ENCODE assay signal across 8 mouse cellular contexts in genomic region chr13:93939363-93940127, GRCm38 (mm10).
DNase-seq lines count a peak whose midpoint lies in the region; ATAC-seq and TF ChIP-seq lines count a peak whose summit lies in the region.

No protein-coding gene starts in this region.

- ATAC-seq in heart, embryonic 13.5 days (ENCODE audit: extremely low read depth, insufficient number of reproducible peaks, low FRiP score, low TSS enrichment), result no peak
- ATAC-seq in liver, postnatal 0 days, result peak; percentile 48
- ATAC-seq in forebrain, embryonic 15.5 days (replicated peaks), result no peak

- no peaks in the 10 kb centered on the region for H3K27me3 ChIP-seq in heart, embryonic 13.5 days (replicated peaks)
- no peaks in the 10 kb centered on the region for H3K27me3 ChIP-seq in liver, postnatal 0 days (ENCODE audit: insufficient read depth, low read length)
- no peaks in the 10 kb centered on the region for H3K27me3 ChIP-seq in forebrain, embryonic 15.5 days

- no peaks in the 10 kb centered on the region for H3K9me3 ChIP-seq in heart, embryonic 13.5 days
- no peaks in the 10 kb centered on the region for H3K9me3 ChIP-seq in liver, postnatal 0 days (ENCODE audit: low read length)
- no peaks in the 10 kb centered on the region for H3K9me3 ChIP-seq in forebrain, embryonic 15.5 days

- no peak overlapping the region for H3K4me3 ChIP-seq in heart, embryonic 13.5 days
- no peak overlapping the region for H3K4me3 ChIP-seq in liver, postnatal 0 days (ENCODE audit: low read depth, low read length)
- no peak overlapping the region for H3K4me3 ChIP-seq in left cerebral cortex, adult 2 months
- no peak overlapping the region for H3K4me3 ChIP-seq in forebrain, embryonic 15.5 days

- no peak overlapping the region for H3K9ac ChIP-seq in heart, embryonic 13.5 days
- H3K9ac ChIP-seq in liver, postnatal 0 days (replicated peaks), result no peak overlapping the region
- no peak overlapping the region for H3K9ac ChIP-seq in forebrain, embryonic 15.5 days (replicated peaks)

- WGBS in heart, embryonic 13.5 days, result 43% methylated on average over 6 of the region's 6 CpGs
- WGBS in liver, postnatal 0 days (ENCODE audit: insufficient replicate concordance), result 22% methylated on average over 6 of the region's 6 CpGs
- WGBS in forebrain, embryonic 15.5 days, result 76% methylated on average over 6 of the region's 6 CpGs

- intact Hi-C loops in left cerebral cortex, adult 2 months (cut with DNase I), result no loop called here

- H3K36me3 ChIP-seq in heart, embryonic 13.5 days, result no peaks in the 10 kb centered on the region
- no peaks in the 10 kb centered on the region for H3K36me3 ChIP-seq in liver, postnatal 0 days (replicated peaks; ENCODE audit: insufficient read depth, low read length)
- H3K36me3 ChIP-seq in forebrain, embryonic 15.5 days, result no peaks in the 10 kb centered on the region

- DNase-seq in adrenal gland, adult (ENCODE audit: inconsistent age in 2 of 2, low spot score in 1 of 2), result peak; percentile 65 to 83
- no peak for DNase-seq in adrenal gland, adult 8-10 months
- DNase-seq in NIH3T3 (ENCODE audit: low read depth), result peak; percentile 48
- no peak for DNase-seq in liver, postnatal 0 days
- DNase-seq in left cerebral cortex, adult 2 months (ENCODE audit: extremely low spot score in 1 of 2, low spot score in 2 of 2), result no peak
- no peak for DNase-seq in cerebellum, adult 18-20 months

- H3K4me1 ChIP-seq in heart, embryonic 13.5 days, result peaks cover 32% of the 10 kb centered on the region
- peaks cover 9% of the 10 kb centered on the region for H3K4me1 ChIP-seq in liver, postnatal 0 days (ENCODE audit: insufficient read depth)
- peaks cover 11% of the 10 kb centered on the region for H3K4me1 ChIP-seq in forebrain, embryonic 15.5 days

- H3K27ac ChIP-seq in heart, embryonic 13.5 days (replicated peaks), result peak overlapping the region; percentile 58
- H3K27ac ChIP-seq in liver, postnatal 0 days (ENCODE audit: low read depth), result peak overlapping the region; percentile 39; the same call in 1 of the 2 replicates
- H3K27ac ChIP-seq in left cerebral cortex, adult 2 months, result no peak overlapping the region
- no peak overlapping the region for H3K27ac ChIP-seq in forebrain, embryonic 15.5 days (replicated peaks)

- TF ChIP-seq EP300 in liver, postnatal 0 days (IDR thresholded peaks at IDR 0.05; ENCODE audit: low read depth), result no peak

- TF ChIP-seq CTCF in liver, postnatal 0 days (IDR thresholded peaks at IDR 0.05; ENCODE audit: low read depth), result no peak
- no peak for TF ChIP-seq CTCF in left cerebral cortex, adult 2 months (IDR thresholded peaks at IDR 0.05)

- 0 out of 2 replicates have a peak overlapping the region, but pooled peaks have one; percentile 13 for H3K4me2 ChIP-seq in heart, embryonic 13.5 days
- H3K4me2 ChIP-seq in liver, postnatal 0 days (ENCODE audit: low read depth, low read length), result no peak overlapping the region
- no peak overlapping the region for H3K4me2 ChIP-seq in forebrain, embryonic 15.5 days (replicated peaks)

Comparison
In these comparisons a context has a peak if more than half of its experiments do, and no peak if none do; other contexts are left out.
1. DNase-seq: peak in adrenal gland, adult (2 of 2) and NIH3T3 (single experiment); none in adrenal gland, adult 8-10 months (single experiment), liver, postnatal 0 days (single experiment), left cerebral cortex, adult 2 months (0 of 2) and cerebellum, adult 18-20 months (0 of 2).
2. H3K27ac ChIP-seq: peak in heart, embryonic 13.5 days (single experiment) and liver, postnatal 0 days (single experiment); none in left cerebral cortex, adult 2 months (single experiment) and forebrain, embryonic 15.5 days (single experiment).